Mouse (Mus musculus) heart, embryonic 14.5 days (tissue): Measurements from ENCODE around the gene Fcer1g. TPM values are rescaled to one million over a fixed set of nuclear protein-coding genes. Genes with fewer than 3 reads are reported as not detected.

Experiments
- ATAC-seq: fragments of 200-750 bp; cut with Nextera tagmentation; 2 replicates; pipeline ENCODE4 v1.8.0; 2017; ENCODE audit warnings: low read depth, moderate TSS enrichment; ENCODE audit not compliant: insufficient number of reproducible peaks, insufficient read depth, low FRiP score
- H3K27ac ChIP-seq, 2 experiments: fragments of 200-500 bp in 1 of 2; fragments of 300-500 bp in 1 of 2; sonication (generic) in 1 of 2; replicated peaks in 1 of 2; 2 replicates each; pipeline ENCODE4 v1.5.1; 2012 to 2014; ENCODE audit warnings: low read depth in 2 of 2, low read length in 2 of 2, control low read depth in 1 of 2, mild to moderate bottlenecking in 1 of 2, mixed read lengths in 1 of 2; ENCODE audit not compliant: control insufficient read depth in 1 of 2, insufficient read depth in 1 of 2
- H3K27me3 ChIP-seq: fragments of 300-500 bp; sonication (generic); 2 replicates; pipeline ENCODE4 v1.6.1; 2014; ENCODE audit warnings: mild to moderate bottlenecking, low read length, control low read depth; ENCODE audit not compliant: control insufficient read depth, insufficient read depth
- H3K36me3 ChIP-seq: fragments of 300-500 bp; sonication (generic); 2 replicates; pipeline ENCODE4 v1.6.1; 2014; ENCODE audit warnings: mild to moderate bottlenecking, control low read depth, low read length, mixed read lengths; ENCODE audit not compliant: control insufficient read depth, insufficient read depth
- H3K4me1 ChIP-seq, 2 experiments: fragments of 200-500 bp in 1 of 2; fragments of 300-500 bp in 1 of 2; sonication (generic) in 1 of 2; 2 replicates each; pipeline ENCODE4 v1.6.1; 2012 to 2014; ENCODE audit warnings: low read length in 2 of 2, control low read depth in 1 of 2, mixed read lengths in 1 of 2; ENCODE audit not compliant: control insufficient read depth in 2 of 2, insufficient read depth in 2 of 2
- H3K4me2 ChIP-seq: fragments of 300-500 bp; sonication (generic); 2 replicates; pipeline ENCODE4 v1.6.1; 2014; ENCODE audit warnings: mild to moderate bottlenecking, low read length
- H3K4me3 ChIP-seq, 2 experiments: fragments of 200-500 bp in 1 of 2; fragments of 300-500 bp in 1 of 2; sonication (generic) in 1 of 2; 2 replicates each; pipeline ENCODE4 v1.5.1; 2012 to 2014; ENCODE audit warnings: low read length in 2 of 2, mild to moderate bottlenecking in 2 of 2, control low read depth in 1 of 2, low read depth in 1 of 2, moderate library complexity in 1 of 2; ENCODE audit not compliant: control insufficient read depth in 1 of 2, insufficient read depth in 1 of 2
- H3K9ac ChIP-seq: fragments of 300-500 bp; sonication (generic); 2 replicates; pipeline ENCODE4 v1.6.1; 2014; ENCODE audit warnings: mild to moderate bottlenecking, low read length
- H3K9me3 ChIP-seq: fragments of 300-500 bp; sonication (generic); 2 replicates; pipeline ENCODE4 v1.6.1; 2016; ENCODE audit warnings: low read length, control low read depth; ENCODE audit not compliant: control insufficient read depth
- WGBS: fragments of 180-500 bp; shearing (Covaris S2); extraction: QIAGEN DNeasy Blood & Tissue Kit; methylation state at CpG from one replicate; pipeline ENCODE4 v1.1.7; 2014; 5-methylcytosine and 5-hydroxymethylcytosine counted together
- polyA plus RNA-seq: library from polyadenylated mRNA; unstranded; fragments of >200 nt; fragmentation: Nextera tagmentation; extraction: Ambion mirVana; gene quantifications from 2 replicates; pipeline ENCODE4 v1.2.1, GENCODE M21; 2014

Fcer1g gene
- polyA plus RNA-seq, 1 experiment from 2014 or later = 30.1 TPM

DNA sequence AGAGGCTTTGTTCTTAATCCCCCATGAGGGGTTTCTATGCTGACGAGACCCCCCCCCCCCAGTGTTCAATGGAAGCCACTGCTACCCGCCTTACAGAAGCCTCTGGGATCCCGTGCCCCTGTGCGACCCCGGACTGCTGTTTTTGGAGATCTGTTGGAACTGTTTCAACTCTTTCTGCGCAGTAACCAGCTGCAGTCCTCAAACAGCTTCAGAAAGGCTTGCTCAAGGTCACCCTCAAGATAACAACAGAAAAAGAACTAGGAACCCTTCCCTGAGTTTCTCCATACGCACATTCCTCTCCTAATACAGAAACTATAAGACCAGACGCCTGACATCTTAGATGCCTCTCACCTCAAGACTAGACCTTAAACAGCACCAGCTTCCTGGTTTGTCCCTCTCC is 45.1 kb downstream of the Fcer1g start:
- H3K36me3 ChIP-seq = no peaks in the 10 kb centered on the region
- H3K4me2 ChIP-seq = peak overlapping the region; percentile 37
- peak; percentile 37 for ATAC-seq
- WGBS = 5% methylated on average over 8 of the region's 8 CpGs
- H3K27me3 ChIP-seq = peaks cover 7% of the 10 kb centered on the region; the same call in 1 of the 2 replicates
- peak overlapping the region; percentile 90 to 92 for H3K27ac ChIP-seq
- H3K4me3 ChIP-seq = no peak overlapping the region
- H3K4me1 ChIP-seq = peaks cover 44 to 55% of the 10 kb centered on the region in 2 experiments
- no peaks in the 10 kb centered on the region for H3K9me3 ChIP-seq
- peak overlapping the region; percentile 60 for H3K9ac ChIP-seq

GRCm38 (mm10) chr1:171187851-171188700 is 46.1 kb downstream of the Fcer1g start:
- H3K9me3 ChIP-seq = no peaks in the 10 kb centered on the region
- WGBS = 73% methylated on average over 13 of the region's 13 CpGs
- ATAC-seq = no peak
- H3K4me1 ChIP-seq = peaks cover 42 to 52% of the 10 kb centered on the region in 2 experiments
- H3K27ac ChIP-seq = peak overlapping the region; percentile 3 to 90; a peak in 2 of 4 replicates
- H3K36me3 ChIP-seq = no peaks in the 10 kb centered on the region
- H3K9ac ChIP-seq = no peak overlapping the region
- H3K4me3 ChIP-seq = no peak overlapping the region
- no peaks in the 10 kb centered on the region for H3K27me3 ChIP-seq
- no peak overlapping the region for H3K4me2 ChIP-seq

DNA sequence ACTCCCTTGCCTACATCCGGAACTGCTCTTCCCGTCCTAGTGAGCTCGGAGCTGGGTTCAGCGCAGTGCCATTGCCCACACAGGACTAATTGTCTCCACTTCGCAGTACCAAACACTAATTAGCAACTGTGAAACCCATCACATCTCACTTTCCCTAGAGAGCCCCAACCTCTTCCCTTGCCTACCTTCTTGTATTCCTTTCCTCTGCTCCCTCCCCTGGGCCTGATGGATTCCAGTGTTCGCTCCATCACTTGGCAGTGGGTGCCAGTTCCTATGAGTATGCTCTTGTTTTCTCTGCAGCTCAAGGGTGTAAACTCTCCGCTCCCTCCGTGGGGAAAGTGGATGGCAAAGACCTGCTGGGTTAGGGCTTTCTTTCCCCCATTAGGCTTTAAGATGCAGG is 48.5 kb downstream of the Fcer1g start:
- Histone ChIP-seq H3K4me2 (no peak overlapping the region), H3K9ac (no peak overlapping the region), H3K4me1 (peaks cover 36 to 48% of the 10 kb centered on the region in 2 experiments), H3K36me3 (no peaks in the 10 kb centered on the region), H3K9me3 (no peaks in the 10 kb centered on the region), H3K4me3 (no peak overlapping the region), H3K27me3 (no peaks in the 10 kb centered on the region), H3K27ac (peak overlapping the region in 1 of 2 experiments; percentile 46; a peak in 1 of 4 replicates)
- WGBS = 61% methylated on average over 8 of the region's 8 CpGs
- no peak for ATAC-seq

DNA sequence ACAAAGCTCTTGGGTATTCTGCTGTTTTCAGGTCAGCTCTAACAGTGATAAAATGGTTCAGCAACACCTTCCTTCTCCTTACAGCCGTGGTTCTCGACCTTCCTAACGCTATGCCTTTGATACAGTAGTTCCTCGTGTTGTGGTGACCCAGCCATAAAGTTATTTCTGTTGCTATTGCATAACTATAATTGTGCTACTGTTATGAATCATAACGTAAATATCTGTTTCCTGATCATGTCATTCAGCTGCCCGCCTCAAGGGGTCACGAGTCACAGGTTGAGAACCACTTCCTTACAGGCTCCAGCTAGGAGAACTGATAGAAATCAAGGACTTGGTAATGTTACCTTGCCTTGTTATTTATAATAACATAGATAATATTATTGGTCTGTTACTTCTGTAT is 49.9 kb downstream of the Fcer1g start:
- ATAC-seq = no peak
- WGBS = 54% methylated on average over 7 of the region's 7 CpGs
- Histone ChIP-seq H3K27ac (peak overlapping the region; percentile 64 to 84), H3K36me3 (no peaks in the 10 kb centered on the region), H3K9ac (no peak overlapping the region; the same call in 1 of the 2 replicates), H3K27me3 (no peaks in the 10 kb centered on the region), H3K4me3 (no peak overlapping the region), H3K4me1 (peaks cover 29 to 46% of the 10 kb centered on the region in 2 experiments), H3K9me3 (no peaks in the 10 kb centered on the region), H3K4me2 (peak overlapping the region; percentile 31; the same call in 1 of the 2 replicates)

- no peaks in the 10 kb centered on the region for H3K27me3 ChIP-seq
- WGBS = 16% methylated on average over 3 of the region's 3 CpGs
- peak overlapping the region; percentile 67 to 84; a peak in 3 of 4 replicates for H3K27ac ChIP-seq
- H3K9me3 ChIP-seq = no peaks in the 10 kb centered on the region
- no peak for ATAC-seq
- no peak overlapping the region; the same call in 1 of the 2 replicates for H3K9ac ChIP-seq
- H3K4me2 ChIP-seq = peak overlapping the region; percentile 31; the same call in 1 of the 2 replicates
- H3K4me1 ChIP-seq = peaks cover 23 to 39% of the 10 kb centered on the region in 2 experiments
- no peak overlapping the region for H3K4me3 ChIP-seq
- H3K36me3 ChIP-seq = no peaks in the 10 kb centered on the region
Observed at GRCm38 (mm10) chr1:171183620-171184019, 50.5 kb downstream of the Fcer1g start.

GRCm38 (mm10) chr1:171183025-171183424 is 51.1 kb downstream of the Fcer1g start:
- H3K4me1 ChIP-seq = peaks cover 20 to 36% of the 10 kb centered on the region in 2 experiments
- H3K4me3 ChIP-seq = no peak overlapping the region
- 0 out of 4 replicates have a peak overlapping the region, but pooled peaks of 1 of the 2 experiments have one; percentile 84 for H3K27ac ChIP-seq
- H3K9ac ChIP-seq = no peak overlapping the region
- no peaks in the 10 kb centered on the region for H3K27me3 ChIP-seq
- WGBS = 84% methylated on average over 3 of the region's 3 CpGs
- ATAC-seq = no peak
- no peaks in the 10 kb centered on the region for H3K36me3 ChIP-seq
- H3K9me3 ChIP-seq = no peaks in the 10 kb centered on the region
- H3K4me2 ChIP-seq = no peak overlapping the region
